In the genomic region with DNA sequence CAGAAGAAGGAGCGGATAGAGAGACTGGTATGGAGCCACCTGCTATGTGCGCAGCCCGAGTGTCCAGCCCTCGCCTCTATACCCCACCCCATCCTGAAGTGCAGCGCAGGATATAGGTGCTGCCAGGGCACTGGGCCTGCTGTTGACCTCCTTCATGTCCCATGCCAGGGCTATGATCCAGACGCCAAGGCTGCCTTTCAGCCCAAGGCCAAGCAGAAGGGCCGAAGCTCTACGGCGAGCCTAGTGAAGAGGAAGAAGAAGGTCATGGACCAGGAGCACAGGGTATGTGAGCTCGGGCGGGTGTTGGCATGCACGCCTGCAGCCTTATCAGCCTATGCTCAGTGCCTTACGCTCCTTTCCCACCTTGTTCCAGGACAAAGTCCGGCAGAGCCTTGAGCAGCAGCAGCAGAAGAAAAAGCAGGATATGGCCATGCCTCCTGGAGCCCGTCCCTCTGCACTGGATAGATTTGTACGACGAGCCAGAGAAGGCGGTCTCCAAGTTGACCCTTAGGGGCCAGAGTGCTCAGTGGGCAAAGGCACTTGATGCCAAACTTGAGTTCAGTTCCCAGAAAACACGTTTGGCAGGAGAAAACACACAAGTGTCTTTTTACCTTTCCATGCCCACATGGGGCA, we compare ENCODE assay signal across 16 mouse cellular contexts. TPM values are rescaled to one million over a fixed set of nuclear protein-coding genes. Genes with fewer than 3 reads are reported as not detected.
DNase-seq lines count a peak whose midpoint lies in the region; ATAC-seq lines count a peak whose summit lies in the region.
"Had no signal": no experiment of that assay in that cellular context is flagged by ENCODE, and none has a peak within 500 bp of the region (broad histone marks: within the 10 kb centered on the region; RNA-seq: fewer than 3 reads in every experiment).

No protein-coding gene starts in this region.

- no peak for DNase-seq in neural tube, embryonic 10.5 days (ENCODE audit: extremely low spot score, low spot score)
- DNase-seq in cerebellum, postnatal 10 days, result no peak
- DNase-seq: cerebellum, adult 11 months; kidney, adult 9 months; lung, postnatal 4 days; right cerebral cortex, adult 18-20 months had no signal

- no peak overlapping the region for H3K27ac ChIP-seq in heart, embryonic 11.5 days (ENCODE audit: low read depth, low read length)
- H3K27ac ChIP-seq in heart, embryonic 12.5 days (ENCODE audit: poor library complexity, severe bottlenecking), result no peak overlapping the region
- no peak overlapping the region for H3K27ac ChIP-seq in neural tube, embryonic 13.5 days (replicated peaks)
- no peak overlapping the region for H3K27ac ChIP-seq in embryonic facial prominence, embryonic 13.5 days
- H3K27ac ChIP-seq in stomach, embryonic 15.5 days, result peak overlapping the region; percentile 26; the same call in 1 of the 2 replicates
- H3K27ac ChIP-seq: midbrain, embryonic 12.5 days; neural tube, embryonic 12.5 days had no signal

- peaks cover 28% of the 10 kb centered on the region for H3K36me3 ChIP-seq in heart, embryonic 11.5 days (ENCODE audit: control insufficient read depth, insufficient read depth, low read length)
- H3K36me3 ChIP-seq in heart, embryonic 12.5 days, result peaks cover 71% of the 10 kb centered on the region
- H3K36me3 ChIP-seq in neural tube, embryonic 13.5 days, result peaks cover 85% of the 10 kb centered on the region
- peaks cover 79% of the 10 kb centered on the region for H3K36me3 ChIP-seq in embryonic facial prominence, embryonic 13.5 days
- peaks cover 21% of the 10 kb centered on the region for H3K36me3 ChIP-seq in stomach, embryonic 15.5 days

- H3K9ac ChIP-seq in heart, embryonic 11.5 days (ENCODE audit: low read depth, low read length), result peak overlapping the region; percentile 22; the same call in 1 of the 2 replicates
- no peak overlapping the region for H3K9ac ChIP-seq in heart, embryonic 12.5 days
- 0 out of 2 replicates have a peak overlapping the region, but pooled peaks have one; percentile 76 for H3K9ac ChIP-seq in neural tube, embryonic 13.5 days
- no peak overlapping the region; the same call in 1 of the 2 replicates for H3K9ac ChIP-seq in embryonic facial prominence, embryonic 13.5 days
- no peak overlapping the region for H3K9ac ChIP-seq in stomach, embryonic 15.5 days

- H3K27me3 ChIP-seq in heart, embryonic 11.5 days (ENCODE audit: control insufficient read depth, insufficient read depth, low read length), result no peaks in the 10 kb centered on the region
- H3K27me3 ChIP-seq in heart, embryonic 12.5 days (replicated peaks), result no peaks in the 10 kb centered on the region
- no peaks in the 10 kb centered on the region for H3K27me3 ChIP-seq in neural tube, embryonic 13.5 days
- H3K27me3 ChIP-seq in embryonic facial prominence, embryonic 13.5 days, result no peaks in the 10 kb centered on the region
- H3K27me3 ChIP-seq in stomach, embryonic 15.5 days (replicated peaks), result no peaks in the 10 kb centered on the region
- H3K27me3 ChIP-seq: midbrain, embryonic 12.5 days; neural tube, embryonic 12.5 days had no signal

- no peak overlapping the region for H3K4me3 ChIP-seq in heart, embryonic 11.5 days (ENCODE audit: low read depth, low read length)
- H3K4me3 ChIP-seq in heart, embryonic 12.5 days, result no peak overlapping the region
- H3K4me3 ChIP-seq in neural tube, embryonic 13.5 days, result no peak overlapping the region
- H3K4me3 ChIP-seq in embryonic facial prominence, embryonic 13.5 days, result no peak overlapping the region
- H3K4me3 ChIP-seq in stomach, embryonic 15.5 days (replicated peaks), result no peak overlapping the region
- H3K4me3 ChIP-seq: midbrain, embryonic 12.5 days had no signal

- no peaks in the 10 kb centered on the region for H3K9me3 ChIP-seq in heart, embryonic 11.5 days (replicated peaks; ENCODE audit: control insufficient read depth, low read length)
- no peaks in the 10 kb centered on the region for H3K9me3 ChIP-seq in heart, embryonic 12.5 days (replicated peaks)
- no peaks in the 10 kb centered on the region for H3K9me3 ChIP-seq in neural tube, embryonic 13.5 days
- no peaks in the 10 kb centered on the region for H3K9me3 ChIP-seq in embryonic facial prominence, embryonic 13.5 days
- no peaks in the 10 kb centered on the region for H3K9me3 ChIP-seq in stomach, embryonic 15.5 days
- H3K9me3 ChIP-seq: midbrain, embryonic 12.5 days; neural tube, embryonic 12.5 days had no signal

- H3K4me2 ChIP-seq in heart, embryonic 11.5 days, result no peak overlapping the region
- H3K4me2 ChIP-seq in heart, embryonic 12.5 days, result no peak overlapping the region
- no peak overlapping the region for H3K4me2 ChIP-seq in neural tube, embryonic 13.5 days
- peak overlapping the region; percentile 98; the same call in 1 of the 2 replicates for H3K4me2 ChIP-seq in embryonic facial prominence, embryonic 13.5 days
- H3K4me2 ChIP-seq in stomach, embryonic 15.5 days, result no peak overlapping the region

- ATAC-seq in heart, embryonic 11.5 days (replicated peaks; ENCODE audit: insufficient number of reproducible peaks, low FRiP score, low TSS enrichment), result no peak
- ATAC-seq in heart, embryonic 12.5 days (ENCODE audit: insufficient number of reproducible peaks, low FRiP score), result no peak
- ATAC-seq in neural tube, embryonic 13.5 days (ENCODE audit: low read depth), result no peak
- ATAC-seq in embryonic facial prominence, embryonic 13.5 days (ENCODE audit: insufficient number of reproducible peaks, insufficient read depth, low FRiP score, low TSS enrichment, low read depth), result no peak
- ATAC-seq in stomach, embryonic 15.5 days (ENCODE audit: insufficient read depth, low FRiP score, low read depth), result 0 out of 2 replicates have a peak, but pooled peaks have one; percentile 20
- ATAC-seq in CD4-positive, CD25-positive, alpha-beta regulatory T cell, adult 4 months, result no peak
- ATAC-seq: forebrain, embryonic 14.5 days; hindbrain, embryonic 16.5 days had no signal

- peaks cover 32% of the 10 kb centered on the region for H3K4me1 ChIP-seq in heart, embryonic 11.5 days (ENCODE audit: control insufficient read depth, insufficient read depth, low read length)
- H3K4me1 ChIP-seq in heart, embryonic 12.5 days (replicated peaks), result peaks cover 44% of the 10 kb centered on the region
- peaks cover 60% of the 10 kb centered on the region for H3K4me1 ChIP-seq in neural tube, embryonic 13.5 days (replicated peaks)
- H3K4me1 ChIP-seq in embryonic facial prominence, embryonic 13.5 days, result peaks cover 47% of the 10 kb centered on the region
- H3K4me1 ChIP-seq in stomach, embryonic 15.5 days, result peaks cover 39% of the 10 kb centered on the region

- 90% methylated on average over 19 of the region's 19 CpGs for WGBS in heart, embryonic 11.5 days (ENCODE audit: insufficient replicate concordance)
- WGBS in heart, embryonic 12.5 days, result 87% methylated on average over 19 of the region's 19 CpGs
- 90% methylated on average over 19 of the region's 19 CpGs for WGBS in neural tube, embryonic 13.5 days
- WGBS in embryonic facial prominence, embryonic 13.5 days, result 91% methylated on average over 19 of the region's 19 CpGs
- 82% methylated on average over 19 of the region's 19 CpGs for WGBS in stomach, embryonic 15.5 days

RNA-seq across cellular contexts. Expression of a gene that starts 2.3 kb away (rescaled TPM):
- polyA plus RNA-seq in heart, embryonic 11.5 days (2014; fragmentation: Nextera tagmentation; extraction: Ambion mirVana), result 2.8 and 5.9 TPM in 2 replicates
- 7.2 and 7.4 TPM in 2 replicates for polyA plus RNA-seq in heart, embryonic 12.5 days (2016; fragmentation: Nextera tagmentation; extraction: Ambion mirVana)
- polyA plus RNA-seq in neural tube, embryonic 13.5 days (2015; fragmentation: Nextera tagmentation; extraction: Ambion mirVana), result 10.8 and 11.7 TPM in 2 replicates
- 7.0 and 7.2 TPM in 2 replicates for polyA plus RNA-seq in embryonic facial prominence, embryonic 13.5 days (2015; fragmentation: Nextera tagmentation; extraction: Ambion mirVana)
- polyA plus RNA-seq in stomach, embryonic 15.5 days (2015; fragmentation: Nextera tagmentation; extraction: Ambion mirVana), result 7.5 and 8.2 TPM in 2 replicates
- 10 to 100 TPM; 13.2 to 21.0 TPM for polyA plus RNA-seq in CD4-positive, CD25-positive, alpha-beta regulatory T cell, adult 4 months (2017; shearing (Covaris generic))

RNA-seq across cellular contexts. Expression of a gene that starts 6.6 kb away (rescaled TPM):
- 28.1 and 29.5 TPM in 2 replicates for polyA plus RNA-seq in heart, embryonic 11.5 days (2014; fragmentation: Nextera tagmentation; extraction: Ambion mirVana)
- polyA plus RNA-seq in heart, embryonic 12.5 days (2016; fragmentation: Nextera tagmentation; extraction: Ambion mirVana), result 43.0 and 43.9 TPM in 2 replicates
- polyA plus RNA-seq in neural tube, embryonic 13.5 days (2015; fragmentation: Nextera tagmentation; extraction: Ambion mirVana), result 63.5 and 67.5 TPM in 2 replicates
- polyA plus RNA-seq in embryonic facial prominence, embryonic 13.5 days (2015; fragmentation: Nextera tagmentation; extraction: Ambion mirVana), result 45.7 and 49.6 TPM in 2 replicates
- 42.4 and 49.2 TPM in 2 replicates for polyA plus RNA-seq in stomach, embryonic 15.5 days (2015; fragmentation: Nextera tagmentation; extraction: Ambion mirVana)
- 10 to 100 TPM; 27.4 to 47.4 TPM for polyA plus RNA-seq in CD4-positive, CD25-positive, alpha-beta regulatory T cell, adult 4 months (2017; shearing (Covaris generic))

RNA-seq across cellular contexts. Expression of a gene that starts 6.8 kb away (rescaled TPM):
- polyA plus RNA-seq in heart, embryonic 11.5 days (2014; fragmentation: Nextera tagmentation; extraction: Ambion mirVana), result 1,135 and 1,150 TPM in 2 replicates
- polyA plus RNA-seq in heart, embryonic 12.5 days (2016; fragmentation: Nextera tagmentation; extraction: Ambion mirVana), result 850 and 856 TPM in 2 replicates
- polyA plus RNA-seq in neural tube, embryonic 13.5 days (2015; fragmentation: Nextera tagmentation; extraction: Ambion mirVana), result 912 and 939 TPM in 2 replicates
- polyA plus RNA-seq in embryonic facial prominence, embryonic 13.5 days (2015; fragmentation: Nextera tagmentation; extraction: Ambion mirVana), result 1,782 and 1,797 TPM in 2 replicates
- 1,803 TPM in 2 replicates for polyA plus RNA-seq in stomach, embryonic 15.5 days (2015; fragmentation: Nextera tagmentation; extraction: Ambion mirVana)
- polyA plus RNA-seq in CD4-positive, CD25-positive, alpha-beta regulatory T cell, adult 4 months (2017; shearing (Covaris generic)), result 1,000 to 10,000 TPM; 6,766 to 6,959 TPM

RNA-seq across cellular contexts. Expression of a gene that starts 8.6 kb away (rescaled TPM):
- polyA plus RNA-seq in heart, embryonic 11.5 days (2014; fragmentation: Nextera tagmentation; extraction: Ambion mirVana), result 18.3 and 19.7 TPM in 2 replicates
- polyA plus RNA-seq in heart, embryonic 12.5 days (2016; fragmentation: Nextera tagmentation; extraction: Ambion mirVana), result 25.3 and 26.5 TPM in 2 replicates
- 26.9 and 27.6 TPM in 2 replicates for polyA plus RNA-seq in neural tube, embryonic 13.5 days (2015; fragmentation: Nextera tagmentation; extraction: Ambion mirVana)
- 36.2 and 40.7 TPM in 2 replicates for polyA plus RNA-seq in embryonic facial prominence, embryonic 13.5 days (2015; fragmentation: Nextera tagmentation; extraction: Ambion mirVana)
- polyA plus RNA-seq in stomach, embryonic 15.5 days (2015; fragmentation: Nextera tagmentation; extraction: Ambion mirVana), result 36.1 and 40.6 TPM in 2 replicates
- polyA plus RNA-seq in CD4-positive, CD25-positive, alpha-beta regulatory T cell, adult 4 months (2017; shearing (Covaris generic)), result 10 to 100 TPM; 11.5 to 14.3 TPM

RNA-seq across cellular contexts. Expression of a gene that starts 8.9 kb away (rescaled TPM):
- 147 and 151 TPM in 2 replicates for polyA plus RNA-seq in heart, embryonic 11.5 days (2014; fragmentation: Nextera tagmentation; extraction: Ambion mirVana)
- 127 and 129 TPM in 2 replicates for polyA plus RNA-seq in heart, embryonic 12.5 days (2016; fragmentation: Nextera tagmentation; extraction: Ambion mirVana)
- 178 and 182 TPM in 2 replicates for polyA plus RNA-seq in neural tube, embryonic 13.5 days (2015; fragmentation: Nextera tagmentation; extraction: Ambion mirVana)
- 176 and 190 TPM in 2 replicates for polyA plus RNA-seq in embryonic facial prominence, embryonic 13.5 days (2015; fragmentation: Nextera tagmentation; extraction: Ambion mirVana)
- 155 and 159 TPM in 2 replicates for polyA plus RNA-seq in stomach, embryonic 15.5 days (2015; fragmentation: Nextera tagmentation; extraction: Ambion mirVana)
- 100 to 1,000 TPM; 121 to 141 TPM for polyA plus RNA-seq in CD4-positive, CD25-positive, alpha-beta regulatory T cell, adult 4 months (2017; shearing (Covaris generic))

Comparison
In these comparisons a context has a peak if more than half of its experiments do, and no peak if none do; other contexts are left out.
1. H3K9ac ChIP-seq: peak in heart, embryonic 11.5 days (single experiment) and neural tube, embryonic 13.5 days (single experiment); none in heart, embryonic 12.5 days (single experiment), embryonic facial prominence, embryonic 13.5 days (single experiment) and stomach, embryonic 15.5 days (single experiment).